Mouse (Mus musculus): Measurements from ENCODE around the gene Irs1. TPM values are rescaled to one million over a fixed set of nuclear protein-coding genes. Genes with fewer than 3 reads are reported as not detected.

Irs1 gene
- polyA plus RNA-seq, 1 experiment = not detected

GRCm38 (mm10) chr1:82183913-82184442 is 107.2 kb downstream of the Irs1 start:
- no peak for TF ChIP-seq GATA1 (IDR thresholded peaks at IDR 0.05; ENCODE audit: low read length)

Other genes with a start within 250 kb of the Irs1 start
- gene Gm9747, start 58.3 kb downstream of the Irs1 start, polyA plus RNA-seq (2012) = not detected in 2 replicates
- gene Rhbdd1, start 25.0 kb upstream of the Irs1 start, polyA plus RNA-seq (2012) = 1.8 and 2.6 TPM in 2 replicates